Mouse (Mus musculus) B cell, adult 62 days (primary cell): ENCODE data around the gene Xirp2. TPM values are rescaled to one million over a fixed set of nuclear protein-coding genes. Genes with fewer than 3 reads are reported as not detected.

Experiments
- total RNA-seq: library from RNA; stranded (reverse); gene quantifications from 4 replicates; pipeline ENCODE4 v1.2.4, GENCODE M21; 2023

The Xirp2 gene
- not detected in 4 replicates for total RNA-seq

DNA sequence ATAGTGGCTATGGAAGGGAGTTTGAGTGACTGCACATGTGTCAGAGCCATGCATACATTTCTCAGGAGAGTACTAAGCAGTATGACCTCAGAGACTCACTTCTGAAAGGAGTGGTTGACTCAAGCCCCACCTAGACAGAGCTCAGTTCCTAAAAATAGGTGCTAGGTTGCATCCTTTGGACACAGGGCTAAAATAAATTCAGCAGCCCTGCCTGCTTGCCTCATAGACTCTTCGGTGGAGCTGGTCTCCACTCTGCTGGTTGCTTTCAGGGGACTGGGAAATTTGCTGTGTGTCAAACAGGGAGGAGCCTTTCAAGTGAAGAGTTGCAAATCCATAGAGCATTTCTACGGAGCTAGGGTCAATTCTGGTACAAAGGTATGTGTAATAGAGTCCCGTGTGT, at the start of gene Xirp2:
Gene Xirp2, plus strand, starts transcription at position 223 of the 400 bp plus-strand sequence.

DNA sequence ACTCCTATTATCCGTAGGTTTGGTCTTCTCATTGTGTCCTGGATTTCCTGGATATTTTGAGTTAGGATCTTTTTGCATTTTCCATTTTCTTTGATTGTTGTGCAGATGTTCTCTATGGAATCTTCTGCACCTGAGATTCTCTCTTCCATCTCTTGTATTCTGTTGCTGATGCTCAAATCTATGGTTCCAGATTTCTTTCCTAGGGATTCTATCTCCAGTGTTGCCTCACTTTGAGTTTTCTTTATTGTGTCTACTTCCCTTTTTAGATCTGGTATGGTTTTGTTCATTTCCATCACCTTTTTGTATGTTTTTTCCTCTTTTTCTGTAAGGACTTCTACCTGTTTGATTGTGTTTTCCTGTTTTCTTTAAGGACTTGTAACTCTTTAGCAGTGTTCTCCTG, 32.4 kb upstream of the Xirp2 start, which contains the start of gene Gm21830:
Gene Gm21830, plus strand, starts transcription at position 301 of the 400 bp plus-strand sequence.

DNA sequence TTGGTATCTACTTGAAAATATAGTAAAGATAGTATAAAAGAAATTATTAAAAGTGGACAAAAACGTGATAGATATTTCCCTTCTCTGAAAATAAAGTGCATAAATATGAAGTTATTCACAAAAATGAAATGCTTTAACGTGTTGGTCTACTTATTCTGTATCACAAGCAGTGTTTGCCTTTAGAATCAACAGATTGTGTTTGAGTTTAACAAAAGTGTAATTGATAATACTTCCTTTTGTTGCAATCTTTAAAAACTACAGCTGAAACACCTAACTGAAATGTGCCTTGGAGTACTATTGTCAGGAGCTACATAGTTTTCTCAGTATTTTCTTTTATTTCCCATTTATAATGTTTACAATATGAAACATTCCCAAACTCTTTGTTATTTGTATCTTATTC, 12.7 kb upstream of the Xirp2 start, which contains the start of gene Gm26727:
Gene Gm26727, minus strand, starts transcription at position 101 of the 400 bp plus-strand sequence.

GRCm38 (mm10) chr2:67565480-67566331, 119.9 kb downstream of the Xirp2 start, which contains the start of gene B3galt1:
B3galt1 (plus strand) TSS chr2:67565871.

Other genes with a start within 250 kb of the Xirp2 start
- not detected in 4 replicates for gene Gm21830, start 32.3 kb upstream of the Xirp2 start, total RNA-seq
- gene Gm26727, start 12.8 kb upstream of the Xirp2 start, total RNA-seq, result not detected in 4 replicates
- gene B3galt1, start 119.9 kb downstream of the Xirp2 start, total RNA-seq, result not detected in 4 replicates